Mouse (Mus musculus) NIH3T3 (cell line): Measurements from ENCODE around the gene Rccd1.

Source experiments
- DNase-seq: peaks from one replicate; pipeline ENCODE4 v3.0.0-alpha.2; 2012; ENCODE audit warnings: low read depth

Gene Rccd1

GRCm38 (mm10) chr7:80299568-80299967, 24.7 kb downstream of the Rccd1 start:
- peak; percentile 47 for DNase-seq

- peak; percentile 57 for DNase-seq
Observed at GRCm38 (mm10) chr7:80298754-80299153, 25.5 kb downstream of the Rccd1 start.

- DNase-seq: peak; percentile 58
Observed at GRCm38 (mm10) chr7:80297041-80297440, 27.2 kb downstream of the Rccd1 start.

- no peak for DNase-seq
Observed at GRCm38 (mm10) chr7:80296462-80296861, 27.8 kb downstream of the Rccd1 start.

- DNase-seq: peak; percentile 46
Observed at GRCm38 (mm10) chr7:80294764-80295648, 29.2 kb downstream of the Rccd1 start.

- DNase-seq: peak; percentile 99
Observed at GRCm38 (mm10) chr7:80294062-80294763, 30.0 kb downstream of the Rccd1 start, which contains the start of gene Prc1. Gene Prc1 (plus strand): TSS chr7:80294450.

- no peak for DNase-seq
Observed at GRCm38 (mm10) chr7:80287736-80288135, 36.5 kb downstream of the Rccd1 start.

- DNase-seq: no peak
Observed at GRCm38 (mm10) chr7:80285725-80286124, 38.5 kb downstream of the Rccd1 start.

- DNase-seq: no peak
Observed at GRCm38 (mm10) chr7:80284391-80284790, 39.9 kb downstream of the Rccd1 start.

GRCm38 (mm10) chr7:80283226-80283918, 40.9 kb downstream of the Rccd1 start:
- DNase-seq: no peak

GRCm38 (mm10) chr7:80281646-80282045, 42.6 kb downstream of the Rccd1 start:
- DNase-seq: no peak

- DNase-seq: no peak
Observed at GRCm38 (mm10) chr7:80280998-80281397, 43.3 kb downstream of the Rccd1 start.

GRCm38 (mm10) chr7:80280032-80280431, 44.2 kb downstream of the Rccd1 start:
- no peak for DNase-seq

GRCm38 (mm10) chr7:80276374-80276773, 47.9 kb downstream of the Rccd1 start:
- DNase-seq: no peak

GRCm38 (mm10) chr7:80273456-80273855, 50.8 kb downstream of the Rccd1 start:
- DNase-seq: no peak

- peak; percentile 58 for DNase-seq
Observed at GRCm38 (mm10) chr7:80269751-80270255, 54.5 kb downstream of the Rccd1 start.

- DNase-seq: peak; percentile 96
Observed at GRCm38 (mm10) chr7:80268897-80269750, 55.1 kb downstream of the Rccd1 start, which contains the start of gene Vps33b. Gene Vps33b (plus strand): TSS chr7:80269649.

GRCm38 (mm10) chr7:80267764-80268163, 56.5 kb downstream of the Rccd1 start:
- DNase-seq: no peak

GRCm38 (mm10) chr7:80264606-80265005, 59.6 kb downstream of the Rccd1 start:
- DNase-seq: no peak

- peak; percentile 47 for DNase-seq
Observed at GRCm38 (mm10) chr7:80261372-80261990, 62.8 kb downstream of the Rccd1 start.
